Mouse (Mus musculus): ENCODE measurements at regions not wholly inside any gene's neighbourhood (a gene's known extent, or its start where the extent isn't known, plus 50 kb on each side); places are given as distances from the start of the nearest gene placed in this dataset.
A peak's percentile ranks its signal among the peaks of the same experiment; 100 is the strongest.

DNA sequence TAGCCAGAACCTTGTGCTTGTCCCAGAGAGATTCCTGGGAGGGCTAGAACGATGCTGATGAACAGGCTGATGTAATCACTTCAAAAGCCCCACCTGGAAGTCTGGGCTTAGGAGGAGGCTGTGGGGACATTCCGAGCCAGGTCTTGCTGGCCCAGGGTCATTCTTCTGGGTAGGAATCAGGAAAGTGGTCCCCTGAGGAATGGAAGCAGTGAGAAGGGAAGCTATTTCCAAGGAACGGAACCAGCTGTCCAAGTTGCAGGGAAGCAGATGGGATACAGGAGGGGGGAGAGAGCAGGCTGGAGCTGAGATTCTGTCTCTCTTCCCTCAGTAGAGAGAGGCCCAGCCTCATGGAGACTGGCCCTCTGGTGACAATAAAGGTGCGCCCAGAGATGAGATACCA is 243.9 kb downstream of the Tcf7l2 start:
- no peaks in the 10 kb centered on the region for H3K27me3 ChIP-seq (ENCODE audit: insufficient read depth, low read length)
- H3K4me2 ChIP-seq (replicated peaks; ENCODE audit: low read depth, low read length), result no peak overlapping the region
- no peak overlapping the region for H3K4me3 ChIP-seq (ENCODE audit: low read length)
- no peak for ATAC-seq (ENCODE audit: low FRiP score, low TSS enrichment)
- no peaks in the 10 kb centered on the region for H3K4me1 ChIP-seq (ENCODE audit: insufficient read depth, low read length)
- H3K27ac ChIP-seq (ENCODE audit: low read length), result no peak overlapping the region
- no peaks in the 10 kb centered on the region for H3K36me3 ChIP-seq (ENCODE audit: insufficient read depth, low read length)
- H3K9me3 ChIP-seq (ENCODE audit: low read length), result no peaks in the 10 kb centered on the region
- no peak overlapping the region for H3K9ac ChIP-seq (replicated peaks; ENCODE audit: low read length)
- WGBS, result 60% methylated on average over 4 of the region's 4 CpGs

GRCm38 (mm10) chr19:55991791-55992726 is 250.4 kb downstream of the Tcf7l2 start:
- Histone ChIP-seq H3K9me3 (ENCODE audit: low read length) (no peaks in the 10 kb centered on the region), H3K27ac (ENCODE audit: low read length) (no peak overlapping the region), H3K36me3 (ENCODE audit: insufficient read depth, low read length) (no peaks in the 10 kb centered on the region), H3K9ac (replicated peaks; ENCODE audit: low read length) (no peak overlapping the region), H3K27me3 (ENCODE audit: insufficient read depth, low read length) (no peaks in the 10 kb centered on the region), H3K4me3 (ENCODE audit: low read length) (no peak overlapping the region), H3K4me2 (replicated peaks; ENCODE audit: low read depth, low read length) (no peak overlapping the region), H3K4me1 (ENCODE audit: insufficient read depth, low read length) (no peaks in the 10 kb centered on the region)
- ATAC-seq (ENCODE audit: low FRiP score, low TSS enrichment), result no peak
- 63% methylated on average over 21 of the region's 21 CpGs for WGBS

DNA sequence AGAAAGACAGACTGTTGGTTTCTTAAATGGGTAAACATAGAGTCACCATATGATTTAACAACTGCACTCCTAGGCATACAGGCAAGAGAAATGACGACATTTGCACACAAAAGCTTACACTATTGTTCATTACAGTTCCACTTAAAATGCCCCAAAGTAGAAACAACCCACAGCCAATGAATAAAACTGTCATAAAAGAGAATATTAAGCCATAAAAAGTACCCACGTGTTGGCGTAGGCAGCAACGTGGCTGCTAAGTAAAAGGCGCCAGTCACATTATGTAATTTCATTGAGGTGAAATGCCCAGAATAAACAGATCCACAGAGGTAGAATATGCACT is 251.1 kb downstream of the Tcf7l2 start:
- no peak overlapping the region for H3K4me2 ChIP-seq (replicated peaks; ENCODE audit: low read depth, low read length)
- no peaks in the 10 kb centered on the region for H3K27me3 ChIP-seq (ENCODE audit: insufficient read depth, low read length)
- H3K9ac ChIP-seq (replicated peaks; ENCODE audit: low read length), result no peak overlapping the region
- H3K9me3 ChIP-seq (ENCODE audit: low read length), result no peaks in the 10 kb centered on the region
- no peaks in the 10 kb centered on the region for H3K4me1 ChIP-seq (ENCODE audit: insufficient read depth, low read length)
- H3K4me3 ChIP-seq (ENCODE audit: low read length), result no peak overlapping the region
- H3K27ac ChIP-seq (ENCODE audit: low read length), result no peak overlapping the region
- no peak for ATAC-seq (ENCODE audit: low FRiP score, low TSS enrichment)
- no peaks in the 10 kb centered on the region for H3K36me3 ChIP-seq (ENCODE audit: insufficient read depth, low read length)
- WGBS, result 80% methylated on average over 5 of the region's 5 CpGs

GRCm38 (mm10) chr19:55995721-55996120 is 254.1 kb downstream of the Tcf7l2 start:
- ATAC-seq (ENCODE audit: low FRiP score, low TSS enrichment), result no peak

GRCm38 (mm10) chr19:55998454-55999180 is 257.0 kb downstream of the Tcf7l2 start:
- Histone ChIP-seq H3K27ac (ENCODE audit: low read length) (0 out of 2 replicates have a peak overlapping the region, but pooled peaks have one; percentile 45), H3K27me3 (ENCODE audit: insufficient read depth, low read length) (no peaks in the 10 kb centered on the region), H3K9me3 (ENCODE audit: low read length) (no peaks in the 10 kb centered on the region), H3K4me1 (ENCODE audit: insufficient read depth, low read length) (peaks cover 16% of the 10 kb centered on the region; the same call in 1 of the 2 replicates), H3K36me3 (ENCODE audit: insufficient read depth, low read length) (no peaks in the 10 kb centered on the region), H3K4me3 (ENCODE audit: low read length) (no peak overlapping the region), H3K4me2 (replicated peaks; ENCODE audit: low read depth, low read length) (no peak overlapping the region), H3K9ac (replicated peaks; ENCODE audit: low read length) (no peak overlapping the region)
- ATAC-seq (ENCODE audit: low FRiP score, low TSS enrichment), result 0 out of 2 replicates have a peak, but pooled peaks have one; percentile 61
- WGBS, result 58% methylated on average over 15 of the region's 15 CpGs

More at GRCm38 (mm10) chr19:55995721-55996120, 254.1 kb downstream of the Tcf7l2 start:
- 63% methylated on average over 2 of the region's 2 CpGs for WGBS
- Histone ChIP-seq H3K4me1 (ENCODE audit: insufficient read depth, low read length) (peaks cover 16% of the 10 kb centered on the region; the same call in 1 of the 2 replicates), H3K9ac (replicated peaks; ENCODE audit: low read length) (no peak overlapping the region), H3K4me2 (replicated peaks; ENCODE audit: low read depth, low read length) (no peak overlapping the region), H3K36me3 (ENCODE audit: insufficient read depth, low read length) (no peaks in the 10 kb centered on the region), H3K27me3 (ENCODE audit: insufficient read depth, low read length) (no peaks in the 10 kb centered on the region), H3K27ac (ENCODE audit: low read length) (no peak overlapping the region), H3K9me3 (ENCODE audit: low read length) (no peaks in the 10 kb centered on the region), H3K4me3 (ENCODE audit: low read length) (no peak overlapping the region)

GRCm38 (mm10) chr19:55999409-55999808 is 257.8 kb downstream of the Tcf7l2 start:
- H3K27ac ChIP-seq (ENCODE audit: low read length), result no peak overlapping the region
- no peaks in the 10 kb centered on the region for H3K27me3 ChIP-seq (ENCODE audit: insufficient read depth, low read length)
- no peak overlapping the region for H3K9ac ChIP-seq (replicated peaks; ENCODE audit: low read length)
- H3K36me3 ChIP-seq (ENCODE audit: insufficient read depth, low read length), result no peaks in the 10 kb centered on the region
- H3K4me3 ChIP-seq (ENCODE audit: low read length), result no peak overlapping the region
- no peak overlapping the region for H3K4me2 ChIP-seq (replicated peaks; ENCODE audit: low read depth, low read length)
- WGBS, result 74% methylated on average over 3 of the region's 3 CpGs
- no peak for ATAC-seq (ENCODE audit: low FRiP score, low TSS enrichment)
- H3K4me1 ChIP-seq (ENCODE audit: insufficient read depth, low read length), result peaks cover 16% of the 10 kb centered on the region; the same call in 1 of the 2 replicates
- H3K9me3 ChIP-seq (ENCODE audit: low read length), result no peaks in the 10 kb centered on the region

- ATAC-seq (ENCODE audit: low FRiP score, low TSS enrichment), result no peak
- Histone ChIP-seq H3K36me3 (ENCODE audit: insufficient read depth, low read length) (no peaks in the 10 kb centered on the region), H3K9ac (replicated peaks; ENCODE audit: low read length) (no peak overlapping the region), H3K9me3 (ENCODE audit: low read length) (no peaks in the 10 kb centered on the region), H3K4me2 (replicated peaks; ENCODE audit: low read depth, low read length) (no peak overlapping the region), H3K27me3 (ENCODE audit: insufficient read depth, low read length) (no peaks in the 10 kb centered on the region), H3K27ac (ENCODE audit: low read length) (no peak overlapping the region), H3K4me3 (ENCODE audit: low read length) (no peak overlapping the region), H3K4me1 (ENCODE audit: insufficient read depth, low read length) (peaks cover 16% of the 10 kb centered on the region; the same call in 1 of the 2 replicates)
- WGBS, result 66% methylated on average over 3 of the region's 3 CpGs
Measured at GRCm38 (mm10) chr19:56001428-56001827, 259.8 kb downstream of the Tcf7l2 start.

DNA sequence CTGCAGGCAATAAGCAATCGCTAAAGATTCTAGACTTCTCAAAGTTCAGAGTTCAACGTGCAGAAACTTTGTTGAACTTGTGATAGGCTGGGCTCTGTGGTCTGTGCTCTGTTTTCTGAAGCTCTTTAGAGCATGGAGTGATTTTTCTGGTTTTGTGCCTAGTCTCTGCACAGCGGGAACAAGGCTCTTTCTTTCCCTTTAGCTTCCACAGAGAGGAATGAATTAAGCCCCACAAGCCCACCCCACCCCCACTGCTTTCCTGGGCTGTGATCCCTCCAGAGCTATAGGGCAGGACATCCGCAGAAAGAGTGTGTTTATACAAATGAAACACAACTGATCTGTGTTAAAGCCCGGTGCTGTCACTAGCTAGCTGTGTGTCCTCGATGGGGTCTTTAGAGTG is 264.3 kb downstream of the Tcf7l2 start:
- Histone ChIP-seq H3K4me2 (replicated peaks; ENCODE audit: low read depth, low read length) (no peak overlapping the region), H3K4me3 (ENCODE audit: low read length) (no peak overlapping the region), H3K27ac (ENCODE audit: low read length) (no peak overlapping the region), H3K36me3 (ENCODE audit: insufficient read depth, low read length) (no peaks in the 10 kb centered on the region), H3K9ac (replicated peaks; ENCODE audit: low read length) (no peak overlapping the region), H3K4me1 (ENCODE audit: insufficient read depth, low read length) (no peaks in the 10 kb centered on the region), H3K27me3 (ENCODE audit: insufficient read depth, low read length) (no peaks in the 10 kb centered on the region), H3K9me3 (ENCODE audit: low read length) (no peaks in the 10 kb centered on the region)
- no peak for ATAC-seq (ENCODE audit: low FRiP score, low TSS enrichment)
- 41% methylated on average over 6 of the region's 6 CpGs for whole genome bisulfite sequencing

- H3K4me3 ChIP-seq (ENCODE audit: low read length), result no peak overlapping the region
- no peak for ATAC-seq (ENCODE audit: low FRiP score, low TSS enrichment)
- no peak overlapping the region for H3K4me2 ChIP-seq (replicated peaks; ENCODE audit: low read depth, low read length)
- no peak overlapping the region for H3K9ac ChIP-seq (replicated peaks; ENCODE audit: low read length)
- 94% methylated on average over 5 of the region's 5 CpGs for WGBS
- no peaks in the 10 kb centered on the region for H3K27me3 ChIP-seq (ENCODE audit: insufficient read depth, low read length)
- H3K36me3 ChIP-seq (ENCODE audit: insufficient read depth, low read length), result no peaks in the 10 kb centered on the region
- H3K27ac ChIP-seq (ENCODE audit: low read length), result no peak overlapping the region
- no peaks in the 10 kb centered on the region for H3K4me1 ChIP-seq (ENCODE audit: insufficient read depth, low read length)
- H3K9me3 ChIP-seq (ENCODE audit: low read length), result no peaks in the 10 kb centered on the region
Measured at GRCm38 (mm10) chr19:56007433-56007832, 265.8 kb downstream of the Tcf7l2 start.

- no peak for ATAC-seq (ENCODE audit: low FRiP score, low TSS enrichment)
- no peaks in the 10 kb centered on the region; the same call in 1 of the 2 replicates for H3K4me1 ChIP-seq (ENCODE audit: insufficient read depth, low read length)
- 88% methylated on average over 7 of the region's 7 CpGs for WGBS
Measured at GRCm38 (mm10) chr19:56010766-56011165, 269.1 kb downstream of the Tcf7l2 start.

More at GRCm38 (mm10) chr19:56010766-56011165, 269.1 kb downstream of the Tcf7l2 start:
- Histone ChIP-seq H3K4me3 (ENCODE audit: low read length) (no peak overlapping the region), H3K27ac (ENCODE audit: low read length) (no peak overlapping the region), H3K27me3 (ENCODE audit: insufficient read depth, low read length) (no peaks in the 10 kb centered on the region), H3K4me2 (replicated peaks; ENCODE audit: low read depth, low read length) (no peak overlapping the region), H3K36me3 (ENCODE audit: insufficient read depth, low read length) (no peaks in the 10 kb centered on the region), H3K9ac (replicated peaks; ENCODE audit: low read length) (no peak overlapping the region), H3K9me3 (ENCODE audit: low read length) (no peaks in the 10 kb centered on the region)
